20 mouse cellular contexts compared by ENCODE assay signal in the genomic region with DNA sequence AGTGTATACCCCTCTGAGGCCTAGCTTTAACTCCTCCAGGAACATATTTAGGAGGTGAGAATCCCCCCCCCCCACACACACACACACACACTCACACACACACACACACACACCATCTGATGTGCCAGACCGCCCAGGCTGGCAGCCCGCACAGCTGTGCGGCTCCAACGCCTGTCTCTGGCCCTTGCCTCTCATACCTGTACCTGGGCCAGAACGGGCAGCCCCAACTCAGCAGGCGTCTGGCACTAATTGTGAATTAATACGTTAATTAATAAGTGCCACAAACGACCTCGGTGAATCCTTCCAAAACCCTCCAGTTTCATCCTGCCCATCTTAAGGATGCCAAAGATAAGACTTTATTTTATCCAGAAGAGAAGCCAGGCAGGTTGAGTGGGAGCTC. TPM values are rescaled to one million over a fixed set of nuclear protein-coding genes. Genes with fewer than 3 reads are reported as not detected.
DNase-seq lines count a peak whose midpoint lies in the region; ATAC-seq and TF ChIP-seq lines count a peak whose summit lies in the region.
"Had no signal": no experiment of that assay in that cellular context is flagged by ENCODE, and none has a peak within 500 bp of the region (broad histone marks: within the 10 kb centered on the region; RNA-seq: fewer than 3 reads in every experiment).

No protein-coding gene starts in this region.

- H3K4me3 ChIP-seq in gastrocnemius, adult 2 months, result no peak overlapping the region
- H3K4me3 ChIP-seq in midbrain, embryonic 11.5 days (ENCODE audit: low read depth, low read length), result no peak overlapping the region
- H3K4me3 ChIP-seq in midbrain, postnatal 0 days (ENCODE audit: low read depth, low read length), result no peak overlapping the region
- no peak overlapping the region for H3K4me3 ChIP-seq in forebrain, embryonic 14.5 days (ENCODE audit: low read depth, low read length)
- H3K4me3 ChIP-seq in midbrain, embryonic 13.5 days (replicated peaks), result no peak overlapping the region
- H3K4me3 ChIP-seq: heart, embryonic 10.5 days; limb, embryonic 15.5 days had no signal

- intact Hi-C loops in gastrocnemius, adult 2 months (cut with DNase I), result no loop called here

- ATAC-seq in midbrain, embryonic 11.5 days (ENCODE audit: low FRiP score), result no peak
- no peak for ATAC-seq in midbrain, postnatal 0 days (ENCODE audit: low FRiP score)
- ATAC-seq in forebrain, embryonic 14.5 days, result peak; percentile 14; the same call in 1 of the 2 replicates
- no peak for ATAC-seq in midbrain, embryonic 13.5 days
- ATAC-seq: inflammation-experienced regulatory T-cells, adult 6 months had no signal

- WGBS in midbrain, embryonic 11.5 days, result 87% methylated on average over 9 of the region's 9 CpGs
- 81% methylated on average over 9 of the region's 9 CpGs for WGBS in midbrain, postnatal 0 days
- WGBS in forebrain, embryonic 14.5 days, result 39% methylated on average over 9 of the region's 9 CpGs
- 81% methylated on average over 9 of the region's 9 CpGs for WGBS in midbrain, embryonic 13.5 days

- H3K4me2 ChIP-seq in midbrain, embryonic 11.5 days, result no peak overlapping the region
- no peak overlapping the region for H3K4me2 ChIP-seq in midbrain, postnatal 0 days (ENCODE audit: low read depth, low read length, poor library complexity, severe bottlenecking)
- no peak overlapping the region for H3K4me2 ChIP-seq in forebrain, embryonic 14.5 days (ENCODE audit: low read length)
- H3K4me2 ChIP-seq in midbrain, embryonic 13.5 days (replicated peaks), result no peak overlapping the region
- H3K4me2 ChIP-seq: embryonic facial prominence, embryonic 12.5 days; limb, embryonic 15.5 days had no signal

- H3K9ac ChIP-seq in midbrain, embryonic 11.5 days (ENCODE audit: low read length), result no peak overlapping the region
- no peak overlapping the region for H3K9ac ChIP-seq in midbrain, postnatal 0 days (replicated peaks; ENCODE audit: low read length, poor library complexity, severe bottlenecking)
- H3K9ac ChIP-seq in forebrain, embryonic 14.5 days (ENCODE audit: low read length), result no peak overlapping the region
- no peak overlapping the region for H3K9ac ChIP-seq in midbrain, embryonic 13.5 days (replicated peaks)
- H3K9ac ChIP-seq: limb, embryonic 15.5 days had no signal

- H3K9me3 ChIP-seq in midbrain, embryonic 11.5 days (ENCODE audit: control insufficient read depth, low read length), result no peaks in the 10 kb centered on the region
- H3K9me3 ChIP-seq in midbrain, postnatal 0 days (ENCODE audit: low read length), result no peaks in the 10 kb centered on the region
- no peaks in the 10 kb centered on the region for H3K9me3 ChIP-seq in forebrain, embryonic 14.5 days (replicated peaks; ENCODE audit: control insufficient read depth, low read length)
- no peaks in the 10 kb centered on the region for H3K9me3 ChIP-seq in midbrain, embryonic 13.5 days
- H3K9me3 ChIP-seq: embryonic facial prominence, embryonic 12.5 days; heart, embryonic 10.5 days; limb, embryonic 15.5 days had no signal

- H3K27ac ChIP-seq in gastrocnemius, adult 2 months, result peak overlapping the region; percentile 82
- peak overlapping the region; percentile 75; the same call in 1 of the 2 replicates for H3K27ac ChIP-seq in midbrain, embryonic 11.5 days (ENCODE audit: low read depth, low read length)
- H3K27ac ChIP-seq in midbrain, postnatal 0 days (ENCODE audit: low read depth, low read length), result no peak overlapping the region
- peak overlapping the region; percentile 67 for H3K27ac ChIP-seq in forebrain, embryonic 14.5 days (ENCODE audit: low read depth, low read length)
- H3K27ac ChIP-seq in midbrain, embryonic 13.5 days, result peak overlapping the region; percentile 78; the same call in 1 of the 2 replicates
- H3K27ac ChIP-seq: embryonic facial prominence, embryonic 12.5 days; heart, embryonic 10.5 days; limb, embryonic 15.5 days had no signal

- no peaks in the 10 kb centered on the region for H3K36me3 ChIP-seq in midbrain, embryonic 11.5 days (ENCODE audit: control insufficient read depth, insufficient read depth, low read length)
- no peaks in the 10 kb centered on the region for H3K36me3 ChIP-seq in midbrain, postnatal 0 days (ENCODE audit: insufficient read depth, low read length)
- no peaks in the 10 kb centered on the region for H3K36me3 ChIP-seq in forebrain, embryonic 14.5 days (ENCODE audit: control insufficient read depth, insufficient read depth, low read length)
- H3K36me3 ChIP-seq in midbrain, embryonic 13.5 days, result no peaks in the 10 kb centered on the region
- H3K36me3 ChIP-seq: embryonic facial prominence, embryonic 12.5 days; heart, embryonic 10.5 days; limb, embryonic 15.5 days had no signal

- no peak for TF ChIP-seq CTCF in gastrocnemius, adult 2 months (IDR thresholded peaks at IDR 0.05)
- no peak for TF ChIP-seq CTCF in midbrain, postnatal 0 days (IDR thresholded peaks at IDR 0.05)

- peaks cover 63% of the 10 kb centered on the region for H3K4me1 ChIP-seq in midbrain, embryonic 11.5 days (ENCODE audit: control insufficient read depth, insufficient read depth, low read length)
- H3K4me1 ChIP-seq in midbrain, postnatal 0 days (ENCODE audit: insufficient read depth, low read length), result peaks cover 30% of the 10 kb centered on the region; the same call in 1 of the 2 replicates
- peaks cover 66% of the 10 kb centered on the region for H3K4me1 ChIP-seq in forebrain, embryonic 14.5 days (ENCODE audit: control insufficient read depth, insufficient read depth, low read length)
- H3K4me1 ChIP-seq in midbrain, embryonic 13.5 days (replicated peaks), result peaks cover 79% of the 10 kb centered on the region

- no peak for DNase-seq in gastrocnemius, adult 2 months
- DNase-seq in gastrocnemius, postnatal 10 days, result no peak
- no peak for DNase-seq in midbrain, embryonic 11.5 days (ENCODE audit: low spot score, missing footprints)
- DNase-seq in midbrain, postnatal 0 days (ENCODE audit: low spot score), result no peak
- DNase-seq in forebrain, embryonic 14.5 days (ENCODE audit: low spot score), result no peak
- no peak for DNase-seq in layer of hippocampus, adult 8-10 months (ENCODE audit: low spot score in 2 of 2)
- no peak for DNase-seq in kidney, adult 18-20 months
- DNase-seq: adrenal gland, postnatal 36 days; B cell, adult 2 months; cerebellum, adult 2 months; gastrocnemius, postnatal 36 days; heart, postnatal 10 days; lung, postnatal 10 days; thymus, postnatal 14 days had no signal

- peaks cover 5% of the 10 kb centered on the region for H3K27me3 ChIP-seq in midbrain, embryonic 11.5 days (ENCODE audit: control insufficient read depth, insufficient read depth, low read length)
- no peaks in the 10 kb centered on the region for H3K27me3 ChIP-seq in midbrain, postnatal 0 days (ENCODE audit: insufficient read depth, low read length)
- H3K27me3 ChIP-seq in forebrain, embryonic 14.5 days (replicated peaks; ENCODE audit: control insufficient read depth, insufficient read depth, low read length), result 0 out of 2 replicates have a peak, but pooled peaks cover under 1% of the 10 kb centered on the region
- H3K27me3 ChIP-seq in midbrain, embryonic 13.5 days, result peaks cover 45% of the 10 kb centered on the region

RNA-seq across cellular contexts. Expression of a gene that starts 27.9 kb away (rescaled TPM):
- under 1 TPM; 0.53 to 0.54 TPM for total RNA-seq in gastrocnemius, adult 2 months (2021)
- total RNA-seq in gastrocnemius, postnatal 10 days (2021), result under 1 TPM; 0.61 to 0.99 TPM
- 7.5 and 8.2 TPM in 2 replicates for polyA plus RNA-seq in midbrain, embryonic 11.5 days (2014; fragmentation: Nextera tagmentation; extraction: Ambion mirVana)
- total RNA-seq in midbrain, postnatal 0 days (2014; rRNA removed), result 9.9 and 11.4 TPM in 2 replicates
- 9.8 and 11.9 TPM in 2 replicates for polyA plus RNA-seq in midbrain, postnatal 0 days (2015; fragmentation: Nextera tagmentation; extraction: Ambion mirVana)
- polyA plus RNA-seq in forebrain, embryonic 14.5 days (2014; fragmentation: Nextera tagmentation; extraction: Ambion mirVana), result 9.5 and 12.2 TPM in 2 replicates
- polyA plus RNA-seq in midbrain, embryonic 13.5 days (2015; fragmentation: Nextera tagmentation; extraction: Ambion mirVana), result 8.3 and 9.2 TPM in 2 replicates
- total RNA-seq in layer of hippocampus, adult 8-10 months (2022), result 10 to 100 TPM; 18.9 to 23.5 (median 21.5) TPM
- total RNA-seq: megakaryocyte progenitor cell, adult 5-6 weeks had no signal
